Mouse (Mus musculus): ENCODE results near the gene Rffl. TPM values are rescaled to one million over a fixed set of nuclear protein-coding genes. Genes with fewer than 3 reads are reported as not detected.
A peak's percentile ranks its signal among the peaks of the same experiment; 100 is the strongest.

Gene Rffl
- polyA plus RNA-seq (2015; fragmentation: Nextera tagmentation; extraction: Ambion mirVana): 21.9 and 23.8 TPM in 2 replicates

- under 1% methylated on average over 43 of the region's 43 CpGs for WGBS
- peak within 1 kb of the TSS; percentile 89 for H3K9ac ChIP-seq (ENCODE audit: low read length)
- peak within 1 kb of the TSS; percentile 89 for H3K4me3 ChIP-seq (replicated peaks; ENCODE audit: low read length)
- peak; percentile 96 for ATAC-seq (ENCODE audit: insufficient read depth, low FRiP score)
- H3K9me3 ChIP-seq (replicated peaks; ENCODE audit: control insufficient read depth, low read length): no peaks in the 10 kb centered on the region
- H3K27me3 ChIP-seq (ENCODE audit: control insufficient read depth, insufficient read depth, low read length): no peaks in the 10 kb centered on the region
- no peaks in the 10 kb centered on the region for H3K4me1 ChIP-seq (ENCODE audit: control insufficient read depth, insufficient read depth, low read length)
- H3K4me2 ChIP-seq (ENCODE audit: low read depth, low read length): peak within 1 kb of the TSS; percentile 64
- peak within 1 kb of the TSS; percentile 78 for H3K27ac ChIP-seq (ENCODE audit: low read length)
- no peaks in the 10 kb centered on the region for H3K36me3 ChIP-seq (ENCODE audit: control insufficient read depth, insufficient read depth, low read length)
Observed at GRCm38 (mm10) chr11:82871031-82871446, at the start of gene Rffl. Gene Rffl (minus strand): TSS chr11:82871210.

DNA sequence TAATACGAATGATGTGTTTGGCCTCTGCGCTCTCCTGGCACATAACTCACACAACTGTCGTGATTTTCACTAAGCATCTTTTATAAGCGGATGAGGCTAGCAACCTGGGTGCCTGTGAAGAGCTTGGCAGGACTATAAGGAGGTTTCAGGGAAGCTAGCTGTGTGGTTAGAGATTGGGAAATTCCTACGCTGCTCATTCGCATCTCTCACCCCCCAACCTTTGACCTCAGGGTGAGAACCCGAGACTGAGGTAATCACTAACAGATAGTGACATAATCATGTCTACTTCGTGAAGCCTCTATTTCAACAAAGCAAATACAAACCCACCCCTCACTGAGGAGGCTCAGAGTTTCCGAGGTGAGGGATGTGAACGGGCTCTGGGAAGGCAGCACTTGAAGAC lies 49.8 kb upstream of the Rffl start:
- 38% methylated on average over 10 of the region's 10 CpGs for WGBS

DNA sequence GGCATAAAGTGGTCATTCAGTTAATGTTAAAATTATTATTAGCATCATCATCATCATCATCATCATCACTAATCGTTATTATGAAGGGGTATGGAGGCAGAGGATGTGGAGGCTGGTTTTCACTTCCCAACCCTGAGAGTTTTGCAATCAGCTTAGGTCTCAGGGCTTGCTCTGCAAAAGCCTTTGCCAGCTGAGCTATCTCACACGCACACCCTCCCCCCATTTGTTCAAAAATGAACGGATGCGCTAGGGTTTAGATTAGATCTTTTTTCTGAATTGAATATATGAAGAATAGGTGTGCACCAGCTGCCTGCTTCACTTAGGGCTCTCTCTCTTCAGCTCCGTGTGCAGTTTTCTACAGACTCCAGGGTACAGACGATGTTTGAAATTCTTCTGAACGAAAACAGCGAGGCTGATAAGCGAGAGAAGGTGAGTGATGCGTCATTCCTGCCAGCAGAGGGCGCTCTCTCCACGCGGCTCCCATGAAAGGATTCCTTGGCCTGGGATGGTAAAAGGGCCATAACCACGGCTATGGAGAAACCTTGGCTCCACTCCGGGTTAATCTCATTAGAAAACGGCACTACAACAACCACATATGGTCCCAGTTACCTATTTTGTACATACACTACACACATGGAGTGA lies 43.8 kb upstream of the Rffl start:
- Histone ChIP-seq H3K9me3 (replicated peaks; ENCODE audit: control insufficient read depth, low read length) (no peaks in the 10 kb centered on the region), H3K4me1 (ENCODE audit: control insufficient read depth, insufficient read depth, low read length) (no peaks in the 10 kb centered on the region), H3K36me3 (ENCODE audit: control insufficient read depth, insufficient read depth, low read length) (no peaks in the 10 kb centered on the region), H3K27ac (ENCODE audit: low read length) (no peak overlapping the region), H3K4me3 (replicated peaks; ENCODE audit: low read length) (no peak overlapping the region), H3K27me3 (ENCODE audit: control insufficient read depth, insufficient read depth, low read length) (no peaks in the 10 kb centered on the region), H3K4me2 (ENCODE audit: low read depth, low read length) (peak overlapping the region; percentile 48), H3K9ac (ENCODE audit: low read length) (no peak overlapping the region)
- no peak for ATAC-seq (ENCODE audit: insufficient read depth, low FRiP score)
- WGBS: 9% methylated on average over 16 of the region's 16 CpGs

More for the DNA sequence above, 49.8 kb upstream of the Rffl start:
- Histone ChIP-seq H3K9ac (ENCODE audit: low read length) (no peak overlapping the region), H3K36me3 (ENCODE audit: control insufficient read depth, insufficient read depth, low read length) (no peaks in the 10 kb centered on the region), H3K27me3 (ENCODE audit: control insufficient read depth, insufficient read depth, low read length) (0 out of 2 replicates have a peak, but pooled peaks cover 3% of the 10 kb centered on the region), H3K27ac (ENCODE audit: low read length) (no peak overlapping the region), H3K9me3 (replicated peaks; ENCODE audit: control insufficient read depth, low read length) (no peaks in the 10 kb centered on the region), H3K4me2 (ENCODE audit: low read depth, low read length) (no peak overlapping the region), H3K4me3 (replicated peaks; ENCODE audit: low read length) (no peak overlapping the region), H3K4me1 (ENCODE audit: control insufficient read depth, insufficient read depth, low read length) (no peaks in the 10 kb centered on the region)
- ATAC-seq (ENCODE audit: insufficient read depth, low FRiP score): no peak

DNA sequence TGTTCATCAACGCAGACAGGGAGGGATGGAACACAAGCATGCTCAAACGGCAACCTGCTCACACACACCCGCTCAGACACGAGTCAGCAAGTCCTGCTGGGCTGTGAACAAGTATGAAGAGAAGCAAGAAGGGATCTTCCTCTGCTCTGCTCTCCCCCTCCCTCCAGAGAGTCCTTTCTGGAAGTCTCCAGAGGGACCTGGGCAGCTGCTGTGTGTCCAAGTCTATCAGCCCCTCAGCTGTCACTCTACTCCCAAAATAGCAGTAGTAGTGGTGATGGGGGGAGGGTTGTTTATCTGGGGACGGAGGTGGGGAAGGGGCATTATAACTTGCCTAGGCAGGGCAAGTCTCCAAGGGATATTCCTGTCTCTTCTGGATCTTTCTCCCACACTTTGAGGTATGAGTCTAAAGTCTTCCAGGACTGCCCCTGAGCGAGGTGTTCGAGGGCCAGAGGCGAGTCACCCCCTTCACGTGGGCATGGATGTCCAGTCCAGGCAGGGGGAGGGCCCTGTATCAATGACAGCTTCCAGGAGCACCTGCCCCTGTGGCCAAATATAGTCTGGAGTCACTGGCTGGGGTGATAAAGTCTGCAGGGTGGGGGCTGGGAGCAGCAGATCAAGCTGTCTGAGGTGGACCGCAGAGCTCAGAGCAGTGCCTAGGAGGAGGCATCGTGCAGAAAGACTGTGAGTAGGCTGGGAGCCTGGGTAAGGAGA lies 39.8 kb upstream of the Rffl start:
- no peak for ATAC-seq (ENCODE audit: insufficient read depth, low FRiP score)
- H3K27ac ChIP-seq (ENCODE audit: low read length): no peak overlapping the region
- H3K9ac ChIP-seq (ENCODE audit: low read length): no peak overlapping the region
- H3K4me1 ChIP-seq (ENCODE audit: control insufficient read depth, insufficient read depth, low read length): peaks cover 9% of the 10 kb centered on the region
- H3K9me3 ChIP-seq (replicated peaks; ENCODE audit: control insufficient read depth, low read length): no peaks in the 10 kb centered on the region
- H3K4me2 ChIP-seq (ENCODE audit: low read depth, low read length): no peak overlapping the region
- WGBS: 82% methylated on average over 11 of the region's 11 CpGs
- H3K4me3 ChIP-seq (replicated peaks; ENCODE audit: low read length): no peak overlapping the region
- no peaks in the 10 kb centered on the region for H3K36me3 ChIP-seq (ENCODE audit: control insufficient read depth, insufficient read depth, low read length)
- no peaks in the 10 kb centered on the region for H3K27me3 ChIP-seq (ENCODE audit: control insufficient read depth, insufficient read depth, low read length)

- no peak within 1 kb of the TSS for H3K4me2 ChIP-seq (ENCODE audit: low read depth, low read length)
- no peak within 1 kb of the TSS for H3K9ac ChIP-seq (ENCODE audit: low read length)
- H3K4me3 ChIP-seq (replicated peaks; ENCODE audit: low read length): no peak within 1 kb of the TSS
- no peaks in the 10 kb centered on the region for H3K27me3 ChIP-seq (ENCODE audit: control insufficient read depth, insufficient read depth, low read length)
- no peak within 1 kb of the TSS for H3K27ac ChIP-seq (ENCODE audit: low read length)
- ATAC-seq (ENCODE audit: insufficient read depth, low FRiP score): no peak
- H3K9me3 ChIP-seq (replicated peaks; ENCODE audit: control insufficient read depth, low read length): no peaks in the 10 kb centered on the region
- H3K36me3 ChIP-seq (ENCODE audit: control insufficient read depth, insufficient read depth, low read length): no peaks in the 10 kb centered on the region
- WGBS: 82% methylated on average over 4 of the region's 4 CpGs
- peaks cover 9% of the 10 kb centered on the region for H3K4me1 ChIP-seq (ENCODE audit: control insufficient read depth, insufficient read depth, low read length)
Observed at GRCm38 (mm10) chr11:82910250-82910649, 39.2 kb upstream of the Rffl start, which contains the start of gene Unc45b. Gene Unc45b (plus strand): TSS chr11:82910550.

GRCm38 (mm10) chr11:82908608-82908989 lies 37.6 kb upstream of the Rffl start:
- Histone ChIP-seq H3K27me3 (ENCODE audit: control insufficient read depth, insufficient read depth, low read length) (no peaks in the 10 kb centered on the region), H3K27ac (ENCODE audit: low read length) (no peak overlapping the region), H3K9ac (ENCODE audit: low read length) (peak overlapping the region; percentile 93), H3K4me3 (replicated peaks; ENCODE audit: low read length) (peak overlapping the region; percentile 86), H3K4me1 (ENCODE audit: control insufficient read depth, insufficient read depth, low read length) (peaks cover 9% of the 10 kb centered on the region), H3K9me3 (replicated peaks; ENCODE audit: control insufficient read depth, low read length) (no peaks in the 10 kb centered on the region), H3K4me2 (ENCODE audit: low read depth, low read length) (peak overlapping the region; percentile 89), H3K36me3 (ENCODE audit: control insufficient read depth, insufficient read depth, low read length) (peaks cover 5% of the 10 kb centered on the region; the same call in 1 of the 2 replicates)
- no peak for ATAC-seq (ENCODE audit: insufficient read depth, low FRiP score)
- 49% methylated on average over 10 of the region's 10 CpGs for WGBS

DNA sequence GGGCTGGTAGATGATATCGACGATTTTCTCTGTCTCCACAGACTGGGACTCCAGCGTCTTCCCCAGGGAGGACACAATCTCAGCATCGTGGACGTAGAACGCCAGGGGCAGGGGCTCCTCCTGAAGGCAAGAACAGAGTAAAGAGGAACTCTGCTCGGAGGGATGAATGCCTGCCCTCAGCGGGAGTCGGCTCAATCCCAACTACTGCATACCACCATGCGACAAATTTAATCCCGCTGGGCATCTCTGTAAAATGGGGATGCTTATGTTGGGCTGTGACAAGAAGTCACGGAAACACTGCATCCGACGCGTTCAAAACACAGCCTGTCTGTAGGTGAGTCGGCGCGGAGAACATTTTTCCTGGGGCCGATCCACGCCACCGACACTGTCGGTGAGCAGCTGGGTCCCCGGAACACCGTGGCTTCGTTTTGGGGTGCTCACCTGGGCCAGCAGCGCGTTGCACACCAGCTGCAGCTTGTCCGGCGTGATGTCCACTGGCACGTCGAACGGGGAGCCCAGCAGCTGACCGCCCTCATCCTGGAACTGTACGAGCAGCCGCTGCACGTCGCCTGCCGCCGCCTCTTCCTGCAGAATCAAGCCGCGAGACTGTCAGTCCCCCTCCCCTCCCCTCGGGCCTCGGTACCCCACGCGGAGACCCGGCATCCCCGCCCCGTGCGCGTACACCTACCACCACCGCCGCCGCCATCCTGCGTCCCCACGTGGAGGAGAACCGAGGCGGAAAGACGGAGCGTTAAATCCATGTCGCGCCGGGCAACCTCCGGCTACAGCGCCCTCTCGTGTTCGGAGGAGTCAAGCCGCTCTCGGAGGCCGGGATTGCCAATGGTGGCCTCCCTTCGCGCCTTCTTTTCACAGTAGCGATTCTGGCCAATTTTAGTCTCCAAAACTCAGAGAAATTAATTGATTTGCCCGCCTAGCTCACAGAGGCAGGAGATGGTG lies 36.9 kb upstream of the Rffl start, which contains the start of gene Nle1:
Gene Nle1 (minus strand): TSS at position 761 of the 957 bp plus-strand sequence.
- peak within 1 kb of the TSS; percentile 93 for H3K9ac ChIP-seq (ENCODE audit: low read length)
- no peaks in the 10 kb centered on the region for H3K9me3 ChIP-seq (replicated peaks; ENCODE audit: control insufficient read depth, low read length)
- H3K27me3 ChIP-seq (ENCODE audit: control insufficient read depth, insufficient read depth, low read length): no peaks in the 10 kb centered on the region
- ATAC-seq (ENCODE audit: insufficient read depth, low FRiP score): peak; percentile 68; the same call in 1 of the 2 replicates
- 1% methylated on average over 73 of the region's 73 CpGs for WGBS
- H3K4me2 ChIP-seq (ENCODE audit: low read depth, low read length): peak within 1 kb of the TSS; percentile 89
- H3K4me1 ChIP-seq (ENCODE audit: control insufficient read depth, insufficient read depth, low read length): peaks cover 9% of the 10 kb centered on the region
- no peak within 1 kb of the TSS for H3K27ac ChIP-seq (ENCODE audit: low read length)
- peaks cover 5% of the 10 kb centered on the region; the same call in 1 of the 2 replicates for H3K36me3 ChIP-seq (ENCODE audit: control insufficient read depth, insufficient read depth, low read length)
- peak within 1 kb of the TSS; percentile 86 for H3K4me3 ChIP-seq (replicated peaks; ENCODE audit: low read length)

DNA sequence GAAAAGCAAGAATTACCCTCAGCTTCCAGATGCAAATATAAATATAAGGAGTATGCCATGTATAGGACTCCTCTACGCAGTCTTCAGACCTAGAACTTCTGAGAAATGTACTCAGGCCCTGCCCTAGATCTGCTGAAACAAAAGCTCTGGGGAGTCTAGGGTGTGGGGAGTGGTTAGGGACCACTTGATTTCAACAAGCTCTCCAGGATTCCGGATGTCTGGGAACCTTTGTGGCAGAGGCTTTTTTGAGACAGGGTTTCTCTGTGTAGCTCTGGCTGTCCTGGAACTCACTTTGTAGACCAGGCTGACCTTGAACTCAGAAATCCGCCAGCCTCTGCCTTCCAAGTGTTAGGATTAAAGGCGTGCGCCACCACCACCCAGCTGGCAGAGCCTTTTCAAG lies 34.8 kb upstream of the Rffl start:
- no peak overlapping the region for H3K4me3 ChIP-seq (replicated peaks; ENCODE audit: low read length)
- H3K36me3 ChIP-seq (ENCODE audit: control insufficient read depth, insufficient read depth, low read length): peaks cover 13% of the 10 kb centered on the region
- no peaks in the 10 kb centered on the region for H3K27me3 ChIP-seq (ENCODE audit: control insufficient read depth, insufficient read depth, low read length)
- H3K9ac ChIP-seq (ENCODE audit: low read length): no peak overlapping the region
- H3K9me3 ChIP-seq (replicated peaks; ENCODE audit: control insufficient read depth, low read length): no peaks in the 10 kb centered on the region
- ATAC-seq (ENCODE audit: insufficient read depth, low FRiP score): no peak
- H3K4me2 ChIP-seq (ENCODE audit: low read depth, low read length): no peak overlapping the region
- H3K27ac ChIP-seq (ENCODE audit: low read length): no peak overlapping the region
- WGBS: 91% methylated on average over 5 of the region's 5 CpGs
- peaks cover 9% of the 10 kb centered on the region for H3K4me1 ChIP-seq (ENCODE audit: control insufficient read depth, insufficient read depth, low read length)

Measured in stomach, embryonic 16.5 days (tissue).